Mouse (Mus musculus) cerebellum, postnatal 4 days (tissue): ENCODE measurements around the gene Calm1.
"Not testable (repeated sequence)": the region's sequence is repeated elsewhere in the genome, so short reads cannot be mapped to it uniquely, and the experiment has no call there.

Experiments used
- DNase-seq, 2 experiments: peaks; one replicate each; pipeline ENCODE4 v3.0.0; 2022; ENCODE audit warnings: low spot score in 2 of 2, mixed read lengths in 1 of 2

Calm1 gene

DNA sequence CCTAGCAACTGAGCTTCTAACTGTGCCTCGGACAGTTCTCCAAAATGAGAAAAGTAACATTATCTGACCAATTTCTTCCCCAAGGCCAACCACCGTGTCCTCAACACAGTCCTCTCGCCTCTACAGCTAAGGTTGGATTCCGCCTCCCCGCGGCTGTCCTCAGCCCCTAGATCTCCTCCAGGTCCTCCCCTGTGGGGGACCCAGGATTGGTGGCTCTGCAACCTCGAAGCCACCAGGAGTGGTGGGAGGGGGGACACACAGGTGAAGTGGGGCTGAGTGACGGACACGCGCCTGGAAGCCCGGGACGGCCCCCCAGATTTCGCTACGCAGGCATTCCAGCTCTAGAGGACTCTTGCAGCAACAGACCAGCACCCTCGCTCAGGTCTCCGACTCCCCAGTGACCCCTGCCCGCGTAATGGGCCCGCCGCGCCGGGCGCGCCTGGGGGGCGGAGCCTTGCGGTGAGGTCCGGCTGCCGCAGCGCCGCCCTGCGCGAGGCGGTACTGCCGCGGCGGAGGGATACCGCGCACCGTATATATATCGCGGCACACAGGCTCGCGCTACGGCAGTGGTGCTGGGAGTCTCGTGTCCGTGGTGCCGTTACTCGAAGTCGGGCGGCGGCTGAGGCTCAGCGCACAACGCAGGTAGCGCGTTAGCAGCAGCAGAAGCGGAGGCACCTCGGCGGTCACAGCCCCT lies at the start of gene Calm1:
Gene Calm1, plus strand, starts transcription at position 469 of the 694 bp plus-strand sequence.
- peak; percentile 96 to 97 for DNase-seq

DNA sequence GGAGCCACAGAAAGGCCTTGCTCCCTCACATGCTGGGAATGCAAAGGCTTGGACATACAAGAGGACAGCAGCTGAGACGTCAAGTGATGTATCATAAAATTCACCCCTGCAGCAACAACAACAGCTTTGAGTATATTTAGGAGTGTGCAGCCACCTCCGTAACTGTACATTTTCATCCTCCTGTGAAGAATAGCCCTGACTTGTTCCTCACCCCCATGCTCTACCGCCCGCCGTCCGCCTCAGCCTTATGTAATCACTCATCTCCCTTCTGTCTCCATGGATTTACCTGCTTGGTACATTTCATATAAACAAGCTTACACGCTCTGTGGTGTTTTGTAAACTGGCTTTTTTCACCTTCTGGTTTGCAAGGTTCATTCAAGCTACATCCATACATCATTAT lies 46.8 kb upstream of the Calm1 start:
- no peak for DNase-seq

DNA sequence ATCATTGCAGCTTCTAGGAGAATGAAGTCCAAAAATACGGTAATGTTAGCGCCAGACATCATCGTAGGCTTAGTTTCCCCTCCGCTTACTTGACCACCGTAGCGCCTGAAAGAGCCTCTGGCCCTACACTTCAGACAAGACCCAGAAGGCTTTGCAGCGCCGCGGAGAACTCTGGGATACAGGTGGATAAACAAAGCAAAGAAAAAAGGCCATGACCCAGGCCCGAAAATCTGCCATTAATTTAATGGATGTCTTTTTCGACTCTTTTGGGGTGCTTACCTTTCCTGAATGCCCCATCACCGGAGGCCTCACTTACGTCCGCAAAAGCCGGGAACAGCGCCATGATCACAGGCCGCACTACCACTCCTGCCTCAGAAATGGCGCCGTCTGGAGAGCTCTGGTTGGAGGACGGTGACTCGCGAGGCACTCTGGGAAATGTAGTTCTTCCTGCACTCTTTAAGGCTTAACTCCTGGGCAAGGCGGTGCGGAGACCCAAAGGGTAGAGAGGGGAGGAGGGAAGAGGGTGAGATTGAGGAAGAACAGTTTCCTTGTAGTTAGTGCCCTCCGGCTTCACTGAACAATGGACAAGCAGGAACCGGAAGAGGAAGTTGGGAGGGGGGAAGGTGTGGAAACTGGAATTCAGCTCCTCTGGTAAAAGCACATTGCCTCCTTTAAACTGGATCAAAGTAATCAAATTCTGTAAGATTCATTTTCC lies 39.8 kb upstream of the Calm1 start, which contains the start of gene Nrde2:
Gene Nrde2, minus strand, starts transcription at position 393 of the 715 bp plus-strand sequence.
- DNase-seq, result peak; percentile 69 to 79

DNA sequence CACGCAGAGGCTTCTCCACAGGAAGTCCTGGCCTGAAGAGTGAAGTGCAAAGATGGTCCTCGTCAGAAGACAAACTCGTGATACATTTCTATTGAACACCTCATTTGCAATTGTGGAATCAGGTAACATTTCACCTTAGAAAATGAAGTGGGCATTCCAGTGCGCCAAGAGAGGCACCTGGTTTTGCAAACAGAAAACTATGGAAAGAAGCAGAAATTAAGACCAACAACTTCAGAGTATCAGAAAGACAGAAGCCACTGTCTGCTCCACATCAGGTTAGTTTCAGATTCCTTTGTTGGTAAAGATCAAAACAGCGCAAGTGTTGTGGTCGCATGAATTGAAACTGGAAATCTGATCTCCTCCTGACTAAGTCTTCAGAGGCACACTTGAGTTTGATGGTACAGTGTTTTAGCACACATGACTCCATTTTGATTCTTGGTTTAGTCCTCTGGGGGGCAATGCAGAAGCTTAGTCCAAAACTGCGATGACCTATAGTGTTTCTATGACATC lies 34.2 kb upstream of the Calm1 start:
- DNase-seq, result no peak

DNA sequence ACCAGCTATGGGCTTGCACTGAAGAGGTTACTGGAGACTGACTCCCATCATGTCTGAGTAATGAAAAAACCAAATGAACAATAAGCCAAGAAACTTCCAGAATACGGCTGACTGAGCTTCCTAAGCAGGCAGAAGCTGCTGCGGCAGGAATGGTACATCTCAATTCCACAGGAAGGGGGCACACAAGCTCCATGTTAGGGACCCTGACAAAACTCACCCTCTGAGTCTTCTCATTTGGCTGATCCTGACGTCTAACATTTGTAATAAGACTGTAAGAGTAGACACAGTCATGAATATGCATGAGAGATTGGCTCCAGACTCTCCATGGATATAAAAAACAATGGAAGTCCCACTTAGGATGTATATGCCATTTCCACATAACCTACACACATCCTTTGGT lies 33.1 kb upstream of the Calm1 start:
- DNase-seq, result peak; percentile 42 to 66

DNA sequence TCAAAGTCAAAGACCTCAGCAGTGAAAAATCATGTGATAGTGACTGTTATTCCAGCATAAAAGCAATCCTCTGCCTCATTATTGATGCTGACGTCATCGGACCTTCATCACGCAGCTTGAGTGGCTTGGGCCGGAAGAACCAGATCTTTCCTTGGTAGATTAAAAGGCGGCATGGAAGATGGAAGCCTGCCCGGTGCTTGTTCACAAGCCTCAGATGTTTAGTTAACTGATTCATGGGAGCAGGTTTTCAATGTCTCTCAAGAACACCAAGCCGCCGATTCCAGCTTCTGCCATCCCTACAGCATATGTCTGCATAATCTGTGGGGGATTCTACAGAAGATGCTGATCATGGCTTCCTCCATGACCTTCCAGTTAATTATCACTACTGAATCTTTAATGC lies 32.3 kb upstream of the Calm1 start:
- DNase-seq, result peak in 1 of 2 experiments; percentile 15

DNA sequence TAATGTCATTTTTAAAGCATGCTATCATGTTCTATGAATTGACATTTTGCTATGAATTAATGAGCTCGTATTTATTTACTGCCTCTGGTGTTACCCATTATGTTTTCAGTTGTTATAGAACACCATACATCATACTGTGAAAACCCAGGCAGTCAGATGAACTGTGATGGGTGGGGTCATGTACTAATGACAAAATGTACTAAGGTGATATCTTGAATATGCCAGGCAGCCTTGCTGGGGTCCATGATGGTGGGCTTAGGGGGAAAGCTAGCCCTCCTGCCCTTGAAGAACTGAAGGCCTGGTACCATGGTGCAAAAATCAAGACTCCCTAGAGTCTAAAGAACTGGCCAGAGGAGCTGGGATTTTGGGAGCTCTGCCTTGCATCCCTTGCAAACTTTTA lies 31.7 kb upstream of the Calm1 start:
- DNase-seq, result no peak

DNA sequence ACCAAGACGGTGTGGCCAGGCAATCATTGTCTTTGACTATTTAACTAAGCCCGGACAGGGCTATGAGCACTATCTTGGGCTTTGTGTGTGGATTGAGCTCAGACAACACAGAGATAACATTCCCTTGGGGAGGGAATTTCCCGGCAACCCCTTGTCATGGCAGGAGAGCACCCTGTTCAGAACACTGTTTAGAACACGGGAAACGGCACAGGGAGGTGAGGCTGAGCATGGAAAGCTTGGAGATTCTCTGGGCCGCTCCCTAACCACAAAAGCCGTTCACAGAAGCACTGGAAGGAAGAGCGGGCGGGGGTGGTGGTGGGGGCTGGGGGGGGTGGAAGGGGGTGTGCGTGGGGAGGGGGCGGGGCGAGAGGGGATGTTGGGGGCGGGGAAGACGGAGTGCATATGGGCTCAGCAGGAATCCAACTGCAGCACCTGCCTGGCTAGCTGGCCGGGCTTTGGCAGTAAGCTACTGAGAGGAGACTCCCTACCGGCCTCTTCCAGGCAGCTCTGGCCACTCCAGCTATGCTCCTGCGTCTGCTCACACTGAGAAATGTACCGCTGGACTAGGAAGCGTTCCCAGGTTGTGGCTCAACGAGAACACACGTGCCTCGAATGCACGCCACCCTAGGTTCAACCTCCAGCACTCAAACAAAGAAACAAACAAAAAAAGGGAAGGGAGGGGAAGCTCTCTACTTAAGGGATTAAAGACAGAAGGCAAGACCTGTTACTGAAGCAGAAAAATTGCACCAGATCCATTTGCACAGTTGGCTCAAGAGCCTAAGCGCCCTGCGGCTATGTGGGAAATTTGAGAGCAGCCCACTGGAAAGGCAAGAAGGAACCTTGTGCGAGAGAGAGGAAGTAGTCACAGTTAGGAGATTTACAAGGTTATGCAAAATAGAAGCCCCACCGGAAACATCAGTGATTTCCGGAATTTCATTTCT lies 31.0 kb upstream of the Calm1 start:
- peak in 1 of 2 experiments; percentile 51 for DNase-seq

DNA sequence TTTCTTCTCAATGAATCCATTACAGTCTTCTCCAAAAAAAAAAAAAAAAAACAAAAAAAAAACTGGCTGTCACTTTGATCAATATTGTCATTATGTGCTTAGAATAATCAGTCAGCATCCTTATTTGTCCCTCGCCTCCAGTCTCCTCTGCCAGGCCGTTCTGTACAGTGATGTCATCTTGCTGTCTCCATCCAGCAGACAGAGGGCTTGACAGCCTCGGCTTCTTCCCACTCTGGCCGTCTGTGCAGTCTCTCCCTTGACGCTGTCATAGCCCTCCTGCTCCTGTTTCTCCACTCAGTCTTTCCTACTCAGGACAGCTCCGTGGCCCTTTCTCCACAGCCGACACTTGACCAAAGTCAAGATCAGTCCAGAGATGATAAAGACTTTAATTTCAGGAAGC lies 26.8 kb upstream of the Calm1 start:
- no peak for DNase-seq

DNA sequence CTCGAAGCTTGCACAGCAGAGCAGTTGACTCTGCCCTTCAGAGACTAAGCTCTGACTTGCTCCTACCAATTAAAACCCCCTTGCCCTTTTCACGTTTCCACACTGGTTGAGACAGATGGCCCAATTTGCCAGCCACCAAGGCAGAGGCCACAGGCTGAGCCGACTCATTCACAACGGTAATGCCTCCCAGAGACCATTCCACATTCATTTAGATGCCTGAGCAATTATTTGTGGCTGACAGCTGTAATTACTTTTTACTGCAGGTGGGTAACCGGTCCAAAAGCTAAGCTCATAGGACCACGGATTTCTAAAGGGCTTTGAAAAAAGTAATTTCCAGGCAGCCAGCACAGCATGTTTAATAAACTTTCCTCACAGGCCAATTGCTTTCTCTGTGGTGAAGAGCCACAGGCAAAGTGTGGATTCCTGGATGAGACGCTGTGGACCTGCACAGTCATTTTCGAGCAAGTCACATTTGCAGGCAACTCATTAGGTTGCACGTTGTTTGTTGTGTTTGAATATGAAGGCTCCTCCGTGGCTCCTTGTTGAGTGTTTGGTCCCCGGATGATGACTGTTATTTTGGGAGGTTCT lies 22.7 kb upstream of the Calm1 start:
- DNase-seq, result no peak

DNA sequence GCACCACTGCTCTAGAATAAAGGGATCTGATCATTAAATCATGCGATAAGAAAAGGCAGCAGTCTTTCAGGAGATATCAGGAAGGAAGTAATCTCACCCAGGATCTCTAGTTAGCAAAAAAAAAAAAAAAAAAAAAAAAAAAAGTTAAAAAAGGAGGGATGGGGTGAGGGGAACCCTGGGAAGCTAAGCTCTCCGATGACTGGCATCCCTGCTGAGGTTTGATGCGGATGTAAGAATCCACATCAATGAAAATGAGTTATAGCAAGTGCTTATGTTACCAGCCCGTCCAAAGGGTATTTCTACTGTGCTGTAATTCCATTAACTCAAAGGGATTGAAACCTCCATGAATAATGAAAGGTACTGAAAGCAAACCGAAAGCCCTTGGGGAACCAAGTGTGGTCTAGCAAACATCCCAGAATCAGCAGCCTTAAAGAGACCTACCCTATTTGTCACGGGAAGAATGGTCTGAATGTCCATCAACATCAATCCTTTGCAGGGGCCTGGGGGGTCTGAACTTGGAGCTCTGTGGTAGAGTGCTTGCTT lies 20.3 kb upstream of the Calm1 start:
- no peak for DNase-seq

DNA sequence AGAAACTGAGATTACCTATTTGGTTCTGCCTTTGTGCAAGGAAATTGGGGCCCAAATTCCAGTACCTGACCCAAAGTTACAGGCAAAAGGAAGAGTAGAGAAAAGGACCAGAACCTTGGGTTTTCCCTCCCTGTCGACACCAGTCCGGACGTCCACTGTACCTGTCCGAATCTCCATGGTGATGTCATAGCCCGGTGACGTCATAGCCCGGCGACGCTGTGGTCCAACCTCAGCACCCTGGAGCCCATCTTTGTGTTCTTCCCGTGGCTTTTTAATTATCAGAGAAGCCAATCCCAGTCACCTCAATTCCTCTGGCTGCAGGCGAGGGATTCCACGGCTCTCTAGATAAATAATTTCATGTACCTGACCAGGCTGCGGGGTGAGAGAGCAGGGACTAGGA lies 18.4 kb upstream of the Calm1 start:
- no peak for DNase-seq

DNA sequence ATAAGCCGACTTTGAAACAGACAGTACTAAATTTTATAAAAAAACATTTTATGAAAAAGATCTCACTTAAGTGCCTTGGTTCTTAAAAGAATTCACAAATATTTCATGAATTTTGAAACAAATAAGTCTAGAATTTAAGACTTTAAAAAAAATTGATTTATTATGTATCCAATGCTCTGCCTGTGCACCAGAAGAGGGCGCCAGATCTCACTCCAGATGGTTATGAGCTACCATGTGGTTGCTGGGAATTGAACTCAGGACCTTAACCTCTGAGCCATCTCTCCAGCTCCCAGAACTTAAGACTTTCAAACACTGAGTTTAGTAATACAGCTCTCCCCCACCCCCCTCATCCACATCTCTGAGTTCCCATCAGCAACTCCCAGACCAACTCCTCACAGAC lies 16.6 kb upstream of the Calm1 start:
- DNase-seq, result no peak

DNA sequence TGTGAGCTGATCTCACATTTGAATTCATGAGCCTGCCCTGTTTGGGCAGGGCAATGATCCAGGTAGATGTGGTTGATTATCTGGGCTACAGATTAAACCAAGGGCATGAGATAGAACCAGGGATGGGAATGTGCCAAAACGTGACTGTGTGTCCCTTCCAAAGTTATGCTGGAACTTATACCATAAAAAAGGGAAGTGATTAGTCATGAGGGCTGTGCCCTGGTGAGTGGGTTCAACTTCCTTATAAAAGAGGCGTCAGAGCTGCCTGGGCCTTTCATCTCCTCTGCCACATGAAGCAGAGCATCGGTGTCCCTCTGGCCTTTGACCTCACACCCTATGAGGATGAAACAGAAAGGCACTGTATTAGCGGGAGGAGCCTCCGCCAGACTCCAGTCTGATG lies 15.3 kb upstream of the Calm1 start:
- DNase-seq, result no peak

DNA sequence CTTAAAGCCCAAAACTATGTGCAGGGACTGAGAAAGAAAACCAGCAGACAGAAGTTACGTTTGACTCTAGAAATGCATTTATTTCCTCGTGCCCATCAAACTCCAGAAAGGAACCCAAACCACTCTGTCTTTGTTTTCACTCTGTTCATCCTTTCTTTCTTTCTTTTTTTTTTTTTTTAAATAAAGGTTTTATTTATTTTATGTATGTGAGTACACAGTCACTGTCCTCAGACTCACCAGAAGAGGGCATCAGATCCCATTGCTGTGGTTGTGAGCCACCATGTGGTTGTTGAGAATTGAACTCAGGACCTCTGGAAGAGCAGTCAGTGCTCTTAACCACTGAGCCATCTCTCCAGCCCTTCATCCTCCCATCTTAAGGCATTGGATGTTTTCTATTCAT lies 14.3 kb upstream of the Calm1 start:
- not testable (repeated sequence) for DNase-seq

DNA sequence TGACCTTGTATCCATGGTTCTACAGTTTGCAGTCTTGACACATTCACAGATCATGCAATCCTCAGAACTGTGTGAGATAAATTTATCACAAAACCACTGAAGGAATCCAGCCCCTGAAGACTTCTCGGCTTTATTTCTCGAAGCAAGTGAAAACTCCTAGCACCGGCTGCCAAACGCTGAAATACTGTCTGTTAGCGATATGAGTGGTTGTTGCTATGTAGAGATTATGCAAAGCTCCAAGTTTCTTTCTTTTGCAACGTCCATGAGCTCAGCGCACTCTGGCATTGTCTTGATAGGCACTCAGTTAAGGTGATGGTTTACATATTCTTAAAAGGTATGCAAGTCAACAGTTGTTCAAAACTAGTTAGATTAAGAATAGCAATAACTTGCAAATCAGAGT lies 13.3 kb upstream of the Calm1 start:
- DNase-seq, result no peak

DNA sequence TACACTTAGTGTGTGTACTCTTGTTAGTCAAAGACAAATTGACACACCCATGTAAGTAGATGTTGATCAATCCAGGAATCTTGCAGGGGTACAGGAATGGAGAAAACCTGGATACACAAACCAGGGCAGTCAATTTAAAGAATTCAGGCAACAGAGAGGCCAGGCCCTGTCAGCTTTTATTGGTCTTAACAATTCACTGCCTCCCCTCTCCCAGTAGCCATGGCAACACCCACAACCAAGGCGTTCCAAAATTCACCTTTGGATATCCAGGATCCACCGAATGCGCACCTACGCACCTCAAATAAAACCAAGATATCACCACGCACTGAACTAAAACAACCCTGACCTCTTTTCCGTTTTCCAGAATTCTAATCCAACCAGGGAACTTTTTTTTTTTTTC lies 12.9 kb upstream of the Calm1 start:
- DNase-seq, result no peak

DNA sequence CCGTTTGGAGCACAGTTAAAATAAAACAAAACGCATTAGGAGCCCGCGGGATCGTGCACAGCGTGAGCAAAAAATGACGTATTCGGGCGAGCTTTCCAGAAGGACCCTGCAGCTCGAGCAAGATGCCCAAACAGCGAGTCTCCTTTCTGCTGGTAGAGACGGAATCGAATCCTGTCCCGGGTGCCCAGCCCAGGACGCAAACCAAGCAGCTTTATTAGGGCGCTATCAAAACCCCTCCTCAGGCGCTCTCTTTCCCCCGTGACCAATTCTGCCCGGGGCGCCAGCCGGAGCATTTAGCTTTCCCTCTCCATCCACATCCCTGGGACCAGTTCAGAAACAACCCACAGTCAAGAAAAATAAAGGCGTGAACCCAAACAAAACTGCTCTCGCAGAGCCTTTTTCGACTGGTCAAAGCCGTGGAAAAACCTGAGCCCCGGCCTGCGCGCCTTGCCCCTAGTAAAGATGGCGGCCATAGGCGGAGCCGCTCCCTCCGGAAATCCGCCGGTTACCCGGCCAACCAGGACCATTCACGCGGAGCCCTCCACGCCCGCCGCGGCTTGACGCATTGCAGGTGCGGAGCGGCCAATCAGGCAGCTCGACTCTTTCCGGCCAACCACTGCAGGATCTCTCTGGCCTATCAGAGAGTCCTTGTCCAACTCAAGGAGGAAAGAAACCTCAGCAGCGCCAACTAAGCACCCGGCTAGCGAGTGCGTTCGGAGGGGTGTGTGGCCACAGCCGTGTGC lies 12.1 kb upstream of the Calm1 start:
- peak; percentile 98 for DNase-seq

DNA sequence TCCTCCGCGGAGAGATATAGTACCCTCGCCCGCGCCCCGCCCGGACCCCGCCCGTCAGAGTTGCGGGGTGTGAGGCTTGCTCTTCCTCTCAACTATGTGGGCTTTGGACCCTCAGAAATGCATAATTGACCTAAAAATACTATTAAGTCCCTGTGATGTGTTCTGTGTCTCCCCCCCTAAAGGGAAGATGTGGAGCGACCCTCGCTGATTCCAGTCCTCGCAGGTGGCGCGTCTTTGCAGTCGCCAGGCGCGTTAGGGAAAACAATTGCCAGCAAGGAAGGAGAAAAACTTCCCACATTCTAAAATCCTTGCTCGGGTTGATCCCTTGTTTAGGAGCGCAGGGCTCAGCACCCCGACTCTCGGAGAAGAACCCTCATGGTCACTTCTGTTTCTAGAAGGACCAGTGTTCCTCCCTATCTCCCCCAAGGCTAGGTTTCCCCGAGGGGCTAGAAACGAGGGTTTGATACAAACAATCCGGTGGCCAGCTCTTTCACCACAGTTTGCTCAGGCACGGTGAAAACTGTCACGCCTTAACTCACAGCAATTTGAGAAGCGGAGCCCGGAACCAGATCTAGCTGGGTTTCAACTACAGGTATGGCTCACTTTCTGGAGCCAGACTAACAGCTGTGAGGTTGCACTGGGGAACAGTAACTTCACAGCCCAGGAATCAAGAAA lies 11.3 kb upstream of the Calm1 start:
- no peak for DNase-seq

DNA sequence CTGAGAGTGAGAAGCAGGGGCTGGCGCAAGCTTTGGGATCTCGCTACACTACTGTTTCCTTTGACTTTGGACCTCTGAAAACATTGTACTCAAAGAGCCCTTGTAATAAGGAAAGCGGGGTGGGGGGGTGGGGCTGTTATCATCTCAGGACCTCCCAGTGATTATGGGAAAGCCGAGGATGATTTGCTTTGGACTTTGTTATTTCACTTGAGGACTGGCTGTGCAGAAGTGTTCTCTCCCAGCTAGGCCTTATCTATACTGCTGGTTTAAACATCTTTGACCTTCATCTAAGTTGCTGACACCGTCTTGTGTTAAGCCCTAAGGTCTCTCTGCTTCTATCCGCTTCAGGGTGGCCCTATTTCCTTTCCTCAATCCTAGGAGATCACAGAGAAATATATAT lies 8.4 kb upstream of the Calm1 start:
- no peak for DNase-seq
